Comparison of ENCODE assay signal across 8 mouse cellular contexts in genomic region chr6:133104609-133104921, GRCm38 (mm10). TPM values are rescaled to one million over a fixed set of nuclear protein-coding genes. Genes with fewer than 3 reads are reported as not detected.
DNase-seq lines count a peak whose midpoint lies in the region; ATAC-seq lines count a peak whose summit lies in the region.

Gene Smim10l1, plus strand, starts transcription at chr6:133104909.

- peaks cover 2% of the 10 kb centered on the region; the same call in 1 of the 2 replicates for H3K36me3 ChIP-seq in hindbrain, embryonic 16.5 days (ENCODE audit: control insufficient read depth, insufficient read depth, low read length)
- H3K36me3 ChIP-seq in macrophage (ENCODE audit: inconsistent target): 0 out of 2 replicates have a peak, but pooled peaks cover 4% of the 10 kb centered on the region

- no peaks in the 10 kb centered on the region for H3K27me3 ChIP-seq in hindbrain, embryonic 16.5 days (replicated peaks; ENCODE audit: control insufficient read depth, insufficient read depth, low read length)

- H3K9ac ChIP-seq in hindbrain, embryonic 16.5 days (ENCODE audit: low read depth, low read length): peak within 1 kb of the TSS; percentile 95

- H3K4me2 ChIP-seq in hindbrain, embryonic 16.5 days (ENCODE audit: low read length): peak within 1 kb of the TSS; percentile 56

- H3K27ac ChIP-seq in hindbrain, embryonic 16.5 days (ENCODE audit: low read depth, low read length): peak within 1 kb of the TSS; percentile 99
- peak within 1 kb of the TSS; percentile 65 for H3K27ac ChIP-seq in macrophage

- peak within 1 kb of the TSS; percentile 78 for H3K4me3 ChIP-seq in hindbrain, embryonic 16.5 days (ENCODE audit: low read length)
- peak within 1 kb of the TSS; percentile 61 for H3K4me3 ChIP-seq in macrophage (ENCODE audit: inconsistent target)

- H3K79me2 ChIP-seq in macrophage (ENCODE audit: inconsistent target): peaks cover 42% of the 10 kb centered on the region

- no peak for DNase-seq in frontal cortex, adult 2 months (ENCODE audit: extremely low spot score in 1 of 2, low spot score in 1 of 2)
- DNase-seq in frontal cortex, postnatal 10 days (ENCODE audit: low spot score in 2 of 2): no peak
- no peak for DNase-seq in gastrocnemius, adult 18-20 months (ENCODE audit: low spot score)
- no peak for DNase-seq in thymus, postnatal 4 days
- DNase-seq in right cerebral cortex, postnatal 14 days: no peak

- H3K9me3 ChIP-seq in hindbrain, embryonic 16.5 days (ENCODE audit: control insufficient read depth, low read length): no peaks in the 10 kb centered on the region

- no peaks in the 10 kb centered on the region; the same call in none of the 2 replicates for H3K4me1 ChIP-seq in hindbrain, embryonic 16.5 days (ENCODE audit: control insufficient read depth, insufficient read depth, low read depth, low read length)

- no peak for ATAC-seq in activated CD4-positive, CD25-positive, alpha-beta regulatory T cell, adult 4 months
- no peak for ATAC-seq in hindbrain, embryonic 16.5 days

RNA-seq across cellular contexts. Expression of gene Smim10l1, which starts in this region (rescaled TPM):
- 71.0 and 85.9 TPM in 2 replicates for polyA plus RNA-seq in frontal cortex, adult 2 months (2012; rRNA removed)
- polyA plus RNA-seq in activated CD4-positive, CD25-positive, alpha-beta regulatory T cell, adult 4 months (2017; shearing (Covaris generic)): 10 to 100 TPM; 13.2 to 21.0 TPM
- 100 to 1,000 TPM; 137 to 139 TPM for total RNA-seq in gastrocnemius, adult 18-20 months (2021)
- polyA plus RNA-seq in hindbrain, embryonic 16.5 days (2015; fragmentation: Nextera tagmentation; extraction: Ambion mirVana): 109 and 114 TPM in 2 replicates
- 10 to 100 TPM; 15.8 to 74.5 (median 38.8) TPM for total RNA-seq in macrophage (2018; cell fraction: chromatin; rRNA removed)
- 10 to 100 TPM; 35.1 to 60.4 (median 48.7) TPM for total RNA-seq in macrophage (2018; cell fraction: cytosol; rRNA removed)
- total RNA-seq in macrophage (2018; cell fraction: nucleus; rRNA removed): 100 to 1,000 TPM in 4 of 26 experiments, 10 to 100 TPM in 22; 22.5 to 176 (median 51.3) TPM
- polyA plus RNA-seq in macrophage (2018): 36.2 to 80.2 TPM (median 38.7 TPM) in 3 replicates
